Mouse (Mus musculus): ENCODE data around the gene Flrt3.

DNA sequence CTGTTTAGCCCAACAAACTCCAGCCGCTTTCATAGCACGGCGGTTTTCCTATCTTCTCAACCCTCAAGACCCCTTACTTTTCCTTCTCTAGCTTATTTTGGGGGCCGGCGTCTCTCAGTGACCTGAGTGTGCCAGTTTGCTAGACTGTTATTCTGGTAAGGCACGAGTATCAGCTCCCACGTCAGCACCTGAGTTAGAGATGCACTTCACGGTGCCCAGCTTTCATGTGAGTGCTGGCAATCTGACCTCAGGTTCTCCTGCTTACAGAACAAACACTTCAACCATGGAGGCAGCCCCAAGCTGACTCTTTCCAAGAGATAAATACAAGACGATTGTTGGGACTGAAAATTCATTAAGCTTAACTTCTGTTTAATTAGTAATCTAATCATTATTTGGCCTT, 46.1 kb upstream of the Flrt3 start:
- no peak for TF ChIP-seq CTCF (IDR thresholded peaks at IDR 0.05; ENCODE audit: insufficient read depth, low read length)
- TF ChIP-seq POLR2A (IDR thresholded peaks at IDR 0.05; ENCODE audit: borderline replicate concordance, extremely low read depth, low read depth, low read length) = no peak

Data from lung, adult 2 months (tissue).